Mouse (Mus musculus) embryo, embryonic 11 days (tissue): ENCODE results near the gene Nr2c2.
"Not testable (repeated sequence)": the region's sequence is repeated elsewhere in the genome, so short reads cannot be mapped to it uniquely, and the experiment has no call there.

Source experiments
- DNase-seq: peaks from one replicate; pipeline ENCODE4 v3.0.0-alpha.2; 2015

The Nr2c2 gene

GRCm38 (mm10) chr6:92091130-92091591, at the start of gene Nr2c2:
Nr2c2 (plus strand) TSS chr6:92091390.
- peak; percentile 92 for DNase-seq

GRCm38 (mm10) chr6:92042055-92042454, 49.1 kb upstream of the Nr2c2 start:
- DNase-seq: no peak

- no peak for DNase-seq
Observed at GRCm38 (mm10) chr6:92042850-92043249, 48.3 kb upstream of the Nr2c2 start.

GRCm38 (mm10) chr6:92057768-92058167, 33.4 kb upstream of the Nr2c2 start:
- peak; percentile 27 for DNase-seq

GRCm38 (mm10) chr6:92061725-92062124, 29.5 kb upstream of the Nr2c2 start:
- no peak for DNase-seq

GRCm38 (mm10) chr6:92063452-92063851, 27.7 kb upstream of the Nr2c2 start:
- no peak for DNase-seq

- no peak for DNase-seq
Observed at GRCm38 (mm10) chr6:92064101-92064500, 27.1 kb upstream of the Nr2c2 start.

- DNase-seq: peak; percentile 65
Observed at GRCm38 (mm10) chr6:92065721-92066496, 25.3 kb upstream of the Nr2c2 start.

GRCm38 (mm10) chr6:92067146-92067790, 23.9 kb upstream of the Nr2c2 start:
- DNase-seq: peak; percentile 84

GRCm38 (mm10) chr6:92071121-92071839, 19.9 kb upstream of the Nr2c2 start:
- peak; percentile 28 for DNase-seq

GRCm38 (mm10) chr6:92080730-92081129, 10.5 kb upstream of the Nr2c2 start:
- no peak for DNase-seq

- DNase-seq: no peak
Observed at GRCm38 (mm10) chr6:92082756-92083155, 8.4 kb upstream of the Nr2c2 start.

- DNase-seq: no peak
Observed at GRCm38 (mm10) chr6:92084932-92085331, 6.3 kb upstream of the Nr2c2 start.

- DNase-seq: not testable (repeated sequence)
Observed at GRCm38 (mm10) chr6:92089141-92089540, 2.0 kb upstream of the Nr2c2 start.

GRCm38 (mm10) chr6:92089982-92090381, 1.2 kb upstream of the Nr2c2 start:
- no peak for DNase-seq

GRCm38 (mm10) chr6:92090497-92090896, 693 bp upstream of the Nr2c2 start:
- DNase-seq: no peak

- peak; percentile 99 for DNase-seq
Observed at GRCm38 (mm10) chr6:92091767-92092489, 738 bp downstream of the Nr2c2 start.

- peak; percentile 6 for DNase-seq
Observed at GRCm38 (mm10) chr6:92092737-92093136, 1.5 kb downstream of the Nr2c2 start.

GRCm38 (mm10) chr6:92093869-92094268, 2.7 kb downstream of the Nr2c2 start:
- no peak for DNase-seq

GRCm38 (mm10) chr6:92100679-92101360, 9.6 kb downstream of the Nr2c2 start:
- no peak for DNase-seq

GRCm38 (mm10) chr6:92124547-92124946, 33.4 kb downstream of the Nr2c2 start:
- no peak for DNase-seq

GRCm38 (mm10) chr6:92126861-92127468, 35.8 kb downstream of the Nr2c2 start:
- no peak for DNase-seq
